Mouse (Mus musculus) small intestine, adult 10 weeks (tissue): ENCODE measurements around the gene Tktl2. TPM values are rescaled to one million over a fixed set of nuclear protein-coding genes. Genes with fewer than 3 reads are reported as not detected.

Experiments used
- polyA plus RNA-seq: library from polyadenylated mRNA; stranded (reverse); fragments of 350-450 nt; fragmentation: Illumina TruSeq; extraction: RNeasy Lipid Tissue Mini Kit (QIAGEN cat#74804); gene quantifications from one replicate; pipeline ENCODE4 v1.2.3, GENCODE M21; 2014; ENCODE audit warnings: low replicate concordance

Tktl2 gene
- not detected for polyA plus RNA-seq

GRCm38 (mm10) chr8:66511537-66511936 is at the start of gene Tktl2:
TSS of gene Tktl2 (plus strand) at chr8:66511756.

GRCm38 (mm10) chr8:66486084-66486763 is 25.3 kb upstream of the Tktl2 start, which contains the start of gene Tma16:
TSS of gene Tma16 (minus strand) at chr8:66486530.

Other genes with a start within 250 kb of the Tktl2 start
- 7.4 TPM for gene Tma16, start 25.2 kb upstream of the Tktl2 start, polyA plus RNA-seq
- not detected for gene Npy5r, start 176.4 kb downstream of the Tktl2 start, polyA plus RNA-seq
- gene Npy1r, start 185.4 kb downstream of the Tktl2 start, polyA plus RNA-seq = 1.2 TPM